8 mouse cellular contexts compared by ENCODE assay signal in the genomic region with DNA sequence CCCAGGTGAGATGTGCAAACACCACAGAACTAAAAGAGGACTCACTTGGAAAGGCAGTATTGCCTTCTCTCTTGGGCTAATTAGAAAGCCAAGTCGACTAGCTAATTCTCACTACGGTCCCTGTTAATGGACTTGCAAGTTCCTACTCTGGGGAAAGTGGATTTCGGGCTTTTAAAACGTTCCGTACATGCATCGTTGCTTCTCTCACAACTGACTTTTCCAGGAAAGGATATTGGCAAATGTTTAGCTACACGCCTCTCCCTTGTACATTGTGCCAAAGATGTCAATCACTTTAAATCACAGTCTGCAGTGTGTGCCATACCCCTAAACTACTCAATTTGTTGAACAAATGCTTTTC. TPM values are rescaled to one million over a fixed set of nuclear protein-coding genes. Genes with fewer than 3 reads are reported as not detected.
DNase-seq lines count a peak whose midpoint lies in the region; ATAC-seq and TF ChIP-seq lines count a peak whose summit lies in the region.

No protein-coding gene starts in this region.

- no peak for ATAC-seq in liver, embryonic 16.5 days (ENCODE audit: low read depth)

- TF ChIP-seq RAD21 in MEL (IDR thresholded peaks at IDR 0.05; ENCODE audit: low read depth, low read length) = no peak

- no peak for DNase-seq in heart, embryonic 10.5 days (ENCODE audit: low spot score)
- DNase-seq in heart, postnatal 10 days = no peak
- DNase-seq in MEL (ENCODE audit: low read depth, low spot score) = no peak
- no peak for DNase-seq in hindbrain, embryonic 10.5 days (ENCODE audit: low spot score)
- no peak for DNase-seq in urinary bladder, postnatal 14 days (ENCODE audit: low spot score)
- DNase-seq in spleen, postnatal 14 days (ENCODE audit: low spot score in 2 of 2) = no peak
- DNase-seq in frontal cortex, postnatal 10 days (ENCODE audit: low spot score in 2 of 2) = no peak

- peak overlapping the region; percentile 83 for H3K4me3 ChIP-seq in heart, embryonic 10.5 days
- H3K4me3 ChIP-seq in MEL (ENCODE audit: control insufficient read depth in 1 of 2, insufficient read depth in 1 of 2, low read depth in 2 of 2, low read length in 2 of 2) = peak overlapping the region; percentile 79
- peak overlapping the region; percentile 92 for H3K4me3 ChIP-seq in hindbrain, embryonic 10.5 days
- H3K4me3 ChIP-seq in liver, embryonic 16.5 days (ENCODE audit: low read depth, low read length) = peak overlapping the region; percentile 80

- H3K4me1 ChIP-seq in heart, embryonic 10.5 days = 0 out of 2 replicates have a peak, but pooled peaks cover 4% of the 10 kb centered on the region
- H3K4me1 ChIP-seq in MEL (ENCODE audit: control insufficient read depth in 1 of 2, insufficient read depth in 2 of 2, low read length in 2 of 2) = peaks cover 0 to 17% of the 10 kb centered on the region in 2 experiments; a peak in 2 of 4 replicates
- peaks cover 20% of the 10 kb centered on the region for H3K4me1 ChIP-seq in hindbrain, embryonic 10.5 days (replicated peaks)
- H3K4me1 ChIP-seq in liver, embryonic 16.5 days (ENCODE audit: control insufficient read depth, low read depth, low read length) = peaks cover 11% of the 10 kb centered on the region

- no peak for TF ChIP-seq POLR2A in MEL (IDR thresholded peaks at IDR 0.05; ENCODE audit: control insufficient read depth in 1 of 2, insufficient read depth in 1 of 2, low read depth in 1 of 2, low read length in 2 of 2, poor library complexity in 1 of 2)

- peak overlapping the region; percentile 85 for H3K9ac ChIP-seq in MEL (ENCODE audit: control insufficient read depth, low read depth, low read length, poor library complexity, severe bottlenecking)
- no peak overlapping the region for H3K9ac ChIP-seq in liver, embryonic 16.5 days (ENCODE audit: low read depth, low read length)

- TF ChIP-seq EP300 in MEL (IDR thresholded peaks at IDR 0.05; ENCODE audit: low read depth in 1 of 2, low read length in 2 of 2) = peak in 1 of 2 experiments; percentile 18; a peak in 1 of 4 replicates

- H3K36me3 ChIP-seq in heart, embryonic 10.5 days = no peaks in the 10 kb centered on the region
- peaks cover 0 to 12% of the 10 kb centered on the region in 2 experiments; a peak in 2 of 4 replicates for H3K36me3 ChIP-seq in MEL (ENCODE audit: control insufficient read depth in 1 of 2, insufficient read depth in 2 of 2, low read length in 2 of 2)
- no peaks in the 10 kb centered on the region for H3K36me3 ChIP-seq in hindbrain, embryonic 10.5 days
- H3K36me3 ChIP-seq in liver, embryonic 16.5 days (ENCODE audit: control insufficient read depth, insufficient read depth) = no peaks in the 10 kb centered on the region

- peak overlapping the region; percentile 90 for H3K4me2 ChIP-seq in liver, embryonic 16.5 days (ENCODE audit: low read depth, low read length)

- no peaks in the 10 kb centered on the region for H3K9me3 ChIP-seq in heart, embryonic 10.5 days
- no peaks in the 10 kb centered on the region for H3K9me3 ChIP-seq in MEL (replicated peaks; ENCODE audit: insufficient read depth, low read length)
- no peaks in the 10 kb centered on the region for H3K9me3 ChIP-seq in hindbrain, embryonic 10.5 days
- H3K9me3 ChIP-seq in liver, embryonic 16.5 days (replicated peaks; ENCODE audit: control insufficient read depth, low read length) = no peaks in the 10 kb centered on the region

- H3K27ac ChIP-seq in heart, embryonic 10.5 days = 0 out of 2 replicates have a peak overlapping the region, but pooled peaks have one; percentile 93
- peak overlapping the region; percentile 69 for H3K27ac ChIP-seq in MEL (ENCODE audit: control insufficient read depth, low read depth, low read length)
- H3K27ac ChIP-seq in hindbrain, embryonic 10.5 days = peak overlapping the region; percentile 98; the same call in 1 of the 2 replicates
- no peak overlapping the region for H3K27ac ChIP-seq in liver, embryonic 16.5 days (ENCODE audit: low read length)

- peaks cover 26% of the 10 kb centered on the region for H3K79me2 ChIP-seq in MEL (ENCODE audit: control insufficient read depth, insufficient read depth, low read length, poor library complexity)

- 23% methylated on average over 7 of the region's 7 CpGs for WGBS in heart, embryonic 10.5 days
- 25% methylated on average over 7 of the region's 7 CpGs for WGBS in hindbrain, embryonic 10.5 days
- 8% methylated on average over 7 of the region's 7 CpGs for WGBS in liver, embryonic 16.5 days (ENCODE audit: insufficient replicate concordance)

- no peak for TF ChIP-seq CTCF in MEL (IDR thresholded peaks at IDR 0.05 in 2 of 3, conservative IDR thresholded peaks at IDR 0.05 in 1 of 3; ENCODE audit: control insufficient read depth in 1 of 3, insufficient read depth in 1 of 3, low read depth in 2 of 3, low read length in 3 of 3, poor library complexity in 1 of 3, severe bottlenecking in 1 of 3)

- intact Hi-C loops in heart, postnatal 10 days (cut with DNase I) = loop anchor here (2.0 to 10.0 kb wide), 3 partner anchors 77 to 309 kb away; no protein-coding TSS in a partner anchor

- H3K27me3 ChIP-seq in heart, embryonic 10.5 days (ENCODE audit: insufficient read depth, poor library complexity, severe bottlenecking) = peaks cover 17% of the 10 kb centered on the region
- H3K27me3 ChIP-seq in MEL (ENCODE audit: control insufficient read depth in 1 of 2, insufficient read depth in 2 of 2, low read length in 2 of 2) = no peaks in the 10 kb centered on the region
- no peaks in the 10 kb centered on the region for H3K27me3 ChIP-seq in hindbrain, embryonic 10.5 days (ENCODE audit: insufficient read depth, poor library complexity, severe bottlenecking)
- no peaks in the 10 kb centered on the region for H3K27me3 ChIP-seq in liver, embryonic 16.5 days (ENCODE audit: control insufficient read depth, insufficient read depth, low read depth, low read length)

TF ChIP-seq in MEL, 35 proteins besides CTCF, POLR2A, EP300 and RAD21:
- TF ChIP-seq MYB (IDR thresholded peaks at IDR 0.05; ENCODE audit: low read depth, low read length) (no peak), HCFC1 (IDR thresholded peaks at IDR 0.05; ENCODE audit: low read depth, low read length) (0 out of 2 replicates have a peak, but pooled peaks have one; percentile 6)
TF ChIP-seq in MEL: peak in this region for 1.

RNA-seq across cellular contexts. Expression of gene Galnt7, which starts 0.9 kb away (rescaled TPM):
- polyA plus RNA-seq in heart, embryonic 10.5 days (2016; fragmentation: Nextera tagmentation; extraction: Ambion mirVana) = 9.3 and 16.1 TPM in 2 replicates
- 1 to 10 TPM; 5.7 to 6.5 TPM for total RNA-seq in heart, postnatal 10 days (2021)
- total RNA-seq in MEL (2012; rRNA removed) = 11.1 TPM in 2 replicates
- polyA plus RNA-seq in MEL (2012; ENCODE audit: insufficient read depth in 1 of 2, insufficient read length in 2 of 2, low read depth in 1 of 2, low replicate concordance in 2 of 2, missing spikeins in 1 of 2) = 100 to 1,000 TPM in 1 of 2 experiments, 10 to 100 TPM in 1; 18.5 to 138 TPM
- 14.7 and 23.6 TPM in 2 replicates for polyA plus RNA-seq in hindbrain, embryonic 10.5 days (2016; fragmentation: Nextera tagmentation; extraction: Ambion mirVana)
- 3.5 and 3.7 TPM in 2 replicates for polyA plus RNA-seq in liver, embryonic 16.5 days (2015; fragmentation: Nextera tagmentation; extraction: Ambion mirVana)
